Mouse (Mus musculus) brain, embryonic 14.5 days (tissue): ENCODE results near the gene Stat4. TPM values are rescaled to one million over a fixed set of nuclear protein-coding genes. Genes with fewer than 3 reads are reported as not detected.
A peak's percentile ranks its signal among the peaks of the same experiment; 100 is the strongest.

Source experiments
- DNase-seq: peaks from one replicate; pipeline ENCODE4 v3.0.0-alpha.2; 2011; ENCODE audit warnings: low read depth
- CTCF ChIP-seq: fragments of 200-500 bp; IDR thresholded peaks from 2 replicates; pipeline ENCODE4 v1.5.1; 2012; ENCODE audit warnings: inconsistent platforms, mild to moderate bottlenecking, moderate library complexity, borderline replicate concordance; ENCODE audit not compliant: insufficient read depth, insufficient read length; ENCODE audit errors: extremely low read depth
- POLR2A ChIP-seq: fragments of 200-500 bp; IDR thresholded peaks from 2 replicates; pipeline ENCODE4 v1.6.1; 2012; ENCODE audit warnings: mild to moderate bottlenecking, inconsistent platforms, borderline replicate concordance; ENCODE audit not compliant: poor library complexity, insufficient read depth, insufficient read length, severe bottlenecking; ENCODE audit errors: extremely low read depth
- polyA plus RNA-seq: library from polyadenylated mRNA; depleted of rRNA; stranded (reverse); fragments of >200 nt; gene quantifications from 2 replicates; pipeline ENCODE4 v1.2.3, GENCODE M21; 2012

Stat4 gene
- polyA plus RNA-seq, 1 experiment: 0.38 TPM

DNA sequence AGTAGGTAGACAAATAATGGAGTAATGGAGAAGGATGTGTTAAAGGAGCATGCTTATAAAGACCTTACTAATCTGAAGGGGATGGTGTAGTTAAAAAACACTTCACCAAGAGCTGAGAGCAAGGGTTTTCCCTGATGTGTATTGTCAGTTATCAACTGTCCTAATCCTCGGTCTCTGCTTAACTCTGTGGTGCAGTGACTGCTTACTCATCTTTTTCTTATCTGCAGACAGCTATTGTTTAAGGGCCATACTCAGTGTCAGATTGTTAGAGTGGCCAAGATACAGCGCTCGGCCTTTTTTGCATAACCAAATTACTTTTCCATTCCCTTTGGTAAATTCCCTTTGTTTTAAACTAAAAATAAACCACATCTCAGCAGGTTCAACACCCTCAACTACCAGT, 79.7 kb downstream of the Stat4 start:
- no peak for TF ChIP-seq POLR2A
- TF ChIP-seq CTCF: no peak
- no peak for DNase-seq

DNA sequence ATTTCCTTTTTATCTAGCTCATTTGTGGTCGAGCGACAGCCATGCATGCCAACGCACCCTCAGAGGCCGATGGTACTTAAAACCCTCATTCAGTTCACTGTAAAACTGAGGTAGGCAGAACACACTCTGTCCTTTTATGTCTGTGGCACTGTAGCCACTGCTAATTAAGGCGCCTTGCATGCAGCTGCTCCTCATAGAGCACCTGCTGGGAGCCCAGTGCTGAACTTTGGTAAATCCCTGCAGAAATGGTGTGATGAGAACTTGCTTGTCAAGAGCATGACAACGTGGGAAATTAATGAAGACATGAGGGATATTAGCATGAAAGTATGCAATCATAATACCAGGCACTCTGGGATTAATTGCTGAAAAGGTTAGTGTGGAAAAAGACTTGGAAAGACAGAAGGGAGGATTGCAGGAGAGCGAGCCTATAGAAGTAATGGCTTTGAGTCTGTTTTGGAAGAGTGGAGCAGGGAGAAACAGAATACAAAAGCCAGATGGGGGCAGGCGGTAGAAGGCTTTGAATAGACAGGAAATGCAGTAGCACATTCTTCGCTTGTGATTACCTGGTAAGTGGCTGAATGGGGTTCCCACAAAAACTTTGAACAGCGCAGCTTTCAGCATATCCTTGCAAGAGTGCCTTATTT, 92.9 kb downstream of the Stat4 start:
- peak; percentile 95 for DNase-seq
- TF ChIP-seq CTCF: no peak
- no peak for TF ChIP-seq POLR2A

DNA sequence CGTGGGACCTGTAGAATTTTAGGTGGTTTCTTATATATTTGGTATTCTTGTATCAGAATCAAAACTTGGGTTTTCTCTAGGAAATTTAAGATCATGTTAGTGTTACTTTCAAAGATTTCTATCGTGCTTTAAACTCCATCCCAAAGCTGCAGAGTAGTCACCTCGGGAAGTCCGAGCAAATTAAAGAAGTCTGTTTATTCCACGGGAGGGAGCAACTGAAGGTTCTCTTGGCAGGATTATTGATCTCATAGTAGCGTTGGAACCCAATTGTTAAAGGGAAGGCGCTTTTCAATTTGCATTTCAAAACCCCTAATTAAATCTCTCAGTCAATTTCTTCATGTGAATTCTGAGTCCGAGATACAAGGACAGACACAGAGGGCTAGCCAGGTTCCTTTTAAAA, 93.4 kb downstream of the Stat4 start:
- no peak for TF ChIP-seq CTCF
- TF ChIP-seq POLR2A: no peak
- peak; percentile 67 for DNase-seq

DNA sequence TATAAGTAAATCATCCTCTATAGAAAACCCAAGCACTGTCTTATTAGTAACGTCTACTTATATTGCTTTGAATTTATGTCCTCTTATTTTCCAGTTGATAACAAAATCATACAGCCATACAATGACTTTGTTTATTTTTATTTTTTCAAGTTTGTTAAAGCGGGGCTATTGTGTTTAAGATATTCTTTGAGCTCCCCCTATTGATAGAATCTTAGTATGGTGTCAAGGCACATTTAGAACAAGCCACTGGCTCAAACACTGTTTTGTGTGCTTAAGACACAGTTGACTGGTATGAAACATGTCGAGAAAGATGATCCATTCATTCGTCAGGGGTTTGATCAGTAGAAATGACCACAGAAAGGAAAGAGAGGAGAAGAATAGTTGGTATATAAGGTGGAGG, 99.3 kb downstream of the Stat4 start:
- peak; percentile 59 for DNase-seq
- no peak for TF ChIP-seq CTCF
- no peak for TF ChIP-seq POLR2A

DNA sequence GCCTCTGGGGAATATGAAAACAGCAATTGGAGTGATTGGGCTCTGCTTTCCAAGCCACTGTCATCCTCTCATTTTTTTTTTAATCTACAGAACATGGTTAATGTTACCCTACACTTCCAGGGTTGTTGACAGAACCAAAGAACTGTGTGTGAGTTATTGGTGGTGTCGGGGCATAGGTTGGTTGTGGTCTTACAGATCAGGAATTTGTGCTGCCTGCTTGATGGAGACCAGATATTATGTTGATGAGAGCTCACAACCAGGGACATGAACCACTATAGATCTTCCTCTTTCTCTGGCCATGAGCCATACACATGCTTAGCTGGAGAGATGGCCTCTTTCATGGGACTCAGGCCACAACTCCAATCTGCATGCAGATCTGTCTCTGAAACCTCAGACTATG, 100.2 kb downstream of the Stat4 start:
- TF ChIP-seq CTCF (no peak), POLR2A (no peak)
- DNase-seq: no peak

DNA sequence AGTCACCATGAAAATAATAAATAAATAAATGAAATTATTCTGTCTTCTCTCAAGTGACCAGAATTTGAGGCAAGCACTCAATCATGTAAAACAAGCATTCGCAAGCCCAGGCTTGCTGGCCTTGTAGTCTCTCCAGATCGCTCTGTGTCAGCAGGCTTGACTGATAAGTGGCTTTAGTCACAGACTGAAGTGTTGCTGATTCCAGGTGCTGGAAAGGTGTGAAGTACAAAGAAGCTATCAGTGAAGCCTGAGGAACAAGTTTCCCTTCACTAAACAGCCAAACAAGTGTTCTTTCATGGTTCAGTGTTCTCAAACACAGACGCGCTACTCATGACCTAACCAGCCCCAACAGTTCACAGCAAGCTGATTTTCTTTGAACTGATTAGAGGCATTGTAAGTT, 101.7 kb downstream of the Stat4 start:
- no peak for DNase-seq
- TF ChIP-seq POLR2A: no peak
- TF ChIP-seq CTCF: no peak

DNA sequence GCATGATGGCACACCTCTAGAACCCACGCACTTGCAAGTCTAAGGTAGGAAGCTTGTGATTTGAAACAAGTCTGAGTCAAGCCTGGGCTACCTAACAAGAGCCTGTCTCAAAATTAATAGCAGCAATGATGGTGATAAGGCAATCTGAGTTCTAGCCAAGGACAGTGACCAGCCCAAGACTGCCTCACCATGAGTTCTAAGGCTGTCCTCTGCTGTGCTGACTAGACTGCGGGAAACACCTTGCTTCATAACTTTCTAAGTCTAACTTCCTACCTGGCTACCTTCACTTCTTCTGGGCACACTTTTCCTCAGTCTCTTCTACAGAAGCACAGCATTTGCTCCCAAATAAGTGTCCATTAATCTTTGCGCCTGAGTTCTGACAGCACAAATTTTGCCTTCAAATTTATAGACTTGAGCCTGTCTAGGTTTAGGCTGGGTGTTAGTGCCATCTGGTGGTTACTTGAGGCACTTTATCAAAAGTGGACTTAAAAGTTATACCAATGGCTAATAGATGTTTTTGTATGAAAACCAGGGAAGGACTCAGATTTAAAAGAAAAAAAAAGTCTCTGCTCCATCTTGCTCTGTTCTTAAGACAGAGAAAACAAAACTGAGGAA, 111.8 kb downstream of the Stat4 start:
- TF ChIP-seq CTCF (peak; percentile 52; the same call in 1 of the 2 replicates), POLR2A (no peak)
- peak; percentile 80 for DNase-seq

DNA sequence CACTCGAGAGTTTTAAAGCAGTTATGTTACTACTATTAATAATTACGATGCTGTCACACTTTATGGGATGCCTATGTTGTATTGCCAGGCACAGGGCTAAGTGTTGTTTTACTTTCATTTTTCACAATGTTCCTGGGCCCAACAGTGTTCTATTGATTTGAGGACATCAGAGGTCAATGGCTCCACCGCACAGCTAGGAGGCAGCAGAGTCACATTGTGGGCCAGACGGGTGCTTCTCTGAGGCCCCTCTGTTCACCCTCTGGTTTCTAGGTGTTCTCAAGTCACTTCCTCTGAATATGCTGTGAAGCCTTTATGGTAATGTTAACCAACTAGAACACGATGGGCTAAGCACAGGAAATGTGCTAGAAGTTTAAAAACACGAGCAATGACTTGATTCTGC, 113.5 kb downstream of the Stat4 start:
- no peak for DNase-seq
- TF ChIP-seq POLR2A: no peak
- peak; percentile 26; the same call in 1 of the 2 replicates for TF ChIP-seq CTCF

DNA sequence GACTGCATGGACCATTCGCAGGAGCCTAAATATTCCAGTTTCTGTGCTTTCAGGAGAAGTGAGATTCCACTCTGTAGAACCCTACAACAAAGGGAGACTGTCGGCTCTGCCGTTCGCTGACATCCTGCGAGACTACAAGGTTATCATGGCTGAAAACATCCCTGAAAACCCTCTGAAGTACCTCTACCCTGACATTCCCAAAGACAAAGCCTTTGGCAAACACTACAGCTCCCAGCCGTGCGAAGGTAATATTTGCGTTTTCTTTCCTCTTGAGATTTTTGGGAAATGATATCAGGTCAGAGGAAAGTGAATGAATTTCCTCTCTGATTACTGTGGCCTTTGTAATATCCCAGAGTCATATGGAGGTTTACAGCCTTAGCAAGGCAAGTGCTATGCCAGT, 115.8 kb downstream of the Stat4 start:
- TF ChIP-seq POLR2A (no peak), CTCF (no peak)
- no peak for DNase-seq

DNA sequence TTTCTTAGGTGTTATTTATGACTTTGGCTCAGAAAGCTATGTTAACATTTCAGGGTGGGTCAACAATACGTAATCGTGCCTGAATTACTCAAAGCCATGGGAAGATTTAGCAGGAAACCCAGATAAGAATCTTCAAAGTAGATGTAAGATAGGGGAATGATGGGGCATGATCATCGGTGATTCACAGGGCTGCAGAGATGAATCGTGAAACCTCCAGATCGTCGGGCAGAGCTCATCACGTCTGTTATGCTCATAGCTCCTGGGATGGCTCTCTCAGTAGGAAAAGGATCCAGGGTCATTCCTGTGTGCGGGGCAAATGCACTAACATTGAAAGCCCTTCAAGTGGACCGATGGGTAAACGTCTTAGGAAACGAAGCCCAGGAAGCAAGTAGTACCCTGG, 120.3 kb downstream of the Stat4 start:
- TF ChIP-seq POLR2A (no peak), CTCF (no peak)
- DNase-seq: no peak

DNA sequence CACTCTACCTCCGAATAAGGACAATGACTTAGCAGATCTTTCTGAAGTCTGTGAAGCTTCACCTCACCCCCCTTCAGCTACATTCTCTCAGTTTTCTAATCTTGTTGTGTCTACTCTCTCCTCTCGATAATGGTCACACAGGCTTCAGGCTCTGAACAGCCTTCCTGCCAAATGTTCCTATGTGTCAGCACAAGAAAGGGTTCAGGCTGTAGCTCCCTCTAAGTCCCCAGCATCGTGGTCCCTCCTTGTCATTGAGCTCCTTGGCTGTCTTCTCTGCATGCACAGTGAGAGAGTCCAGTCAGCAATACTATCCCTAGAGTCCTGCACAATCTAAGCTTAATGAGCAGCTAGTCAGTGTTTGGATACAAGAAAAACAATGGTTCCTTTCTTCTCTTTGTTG, 124.3 kb downstream of the Stat4 start:
- TF ChIP-seq POLR2A: no peak
- TF ChIP-seq CTCF: no peak
- no peak for DNase-seq

DNA sequence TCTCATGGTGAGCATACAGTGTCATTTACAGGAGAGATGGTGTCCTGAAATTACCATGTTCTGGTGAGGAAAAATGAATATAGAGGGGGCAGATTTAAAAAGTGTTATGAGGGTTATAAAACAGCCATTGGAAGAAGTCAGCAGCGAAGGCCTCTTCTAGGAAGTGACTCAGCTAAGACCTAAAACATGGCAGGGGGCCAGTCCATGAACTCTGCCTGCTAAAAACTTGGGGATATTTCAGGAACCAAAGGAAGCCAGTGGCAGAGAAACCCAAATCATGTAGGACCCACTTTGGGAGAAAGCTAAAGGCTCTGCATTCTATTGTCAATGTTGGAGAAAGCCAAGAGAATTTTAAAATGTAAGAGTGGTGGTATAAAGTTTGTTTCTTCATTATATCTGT, 125.4 kb downstream of the Stat4 start:
- no peak for DNase-seq
- no peak for TF ChIP-seq POLR2A
- TF ChIP-seq CTCF: no peak
